Mouse (Mus musculus): ENCODE data around the gene Pax3. TPM values are rescaled to one million over a fixed set of nuclear protein-coding genes. Genes with fewer than 3 reads are reported as not detected.

Pax3 gene
- polyA plus RNA-seq, 1 experiment = 0.37 TPM

- TF ChIP-seq CTCF (IDR thresholded peaks at IDR 0.05; ENCODE audit: control insufficient read depth, insufficient read depth, insufficient replicate concordance, low read depth, low read length) = no peak
- TF ChIP-seq POLR2A (IDR thresholded peaks at IDR 0.05; ENCODE audit: control insufficient read depth, low read depth, low read length) = no peak
- Histone ChIP-seq H3K27ac (ENCODE audit: control insufficient read depth, insufficient read depth, low read depth, low read length) (no peak overlapping the region), H3K36me3 (ENCODE audit: control insufficient read depth, insufficient read depth, low read length) (no peaks in the 10 kb centered on the region), H3K4me1 (ENCODE audit: control insufficient read depth, insufficient read depth, low read length) (peaks cover 16% of the 10 kb centered on the region), H3K4me3 (ENCODE audit: control insufficient read depth, low read depth, low read length) (peak overlapping the region; percentile 47), H3K27me3 (ENCODE audit: control insufficient read depth, insufficient read depth, low read length) (peaks cover 2% of the 10 kb centered on the region)
Observed at GRCm38 (mm10) chr1:78217151-78218034, 20.5 kb upstream of the Pax3 start.

- no peak for TF ChIP-seq POLR2A (IDR thresholded peaks at IDR 0.05; ENCODE audit: control insufficient read depth, low read depth, low read length)
- no peak for TF ChIP-seq CTCF (IDR thresholded peaks at IDR 0.05; ENCODE audit: control insufficient read depth, insufficient read depth, insufficient replicate concordance, low read depth, low read length)
- no peak overlapping the region for H3K27ac ChIP-seq (ENCODE audit: control insufficient read depth, insufficient read depth, low read depth, low read length)
Observed at GRCm38 (mm10) chr1:78216509-78217141, 19.7 kb upstream of the Pax3 start.

GRCm38 (mm10) chr1:78215749-78216508 lies 19.0 kb upstream of the Pax3 start:
- Histone ChIP-seq H3K4me3 (ENCODE audit: control insufficient read depth, low read depth, low read length) (peak overlapping the region; percentile 3), H3K36me3 (ENCODE audit: control insufficient read depth, insufficient read depth, low read length) (no peaks in the 10 kb centered on the region), H3K27ac (ENCODE audit: control insufficient read depth, insufficient read depth, low read depth, low read length) (no peak overlapping the region), H3K27me3 (ENCODE audit: control insufficient read depth, insufficient read depth, low read length) (peaks cover 2% of the 10 kb centered on the region), H3K4me1 (ENCODE audit: control insufficient read depth, insufficient read depth, low read length) (peaks cover 16% of the 10 kb centered on the region)
- no peak for TF ChIP-seq CTCF (IDR thresholded peaks at IDR 0.05; ENCODE audit: control insufficient read depth, insufficient read depth, insufficient replicate concordance, low read depth, low read length)
- TF ChIP-seq POLR2A (IDR thresholded peaks at IDR 0.05; ENCODE audit: control insufficient read depth, low read depth, low read length) = no peak

More at GRCm38 (mm10) chr1:78216509-78217141, 19.7 kb upstream of the Pax3 start:
- Histone ChIP-seq H3K27me3 (ENCODE audit: control insufficient read depth, insufficient read depth, low read length) (peaks cover 2% of the 10 kb centered on the region), H3K36me3 (ENCODE audit: control insufficient read depth, insufficient read depth, low read length) (no peaks in the 10 kb centered on the region), H3K4me1 (ENCODE audit: control insufficient read depth, insufficient read depth, low read length) (peaks cover 16% of the 10 kb centered on the region), H3K4me3 (ENCODE audit: control insufficient read depth, low read depth, low read length) (peak overlapping the region; percentile 27; the same call in 1 of the 2 replicates)

GRCm38 (mm10) chr1:78211041-78211440 lies 14.1 kb upstream of the Pax3 start:
- H3K27me3 ChIP-seq (ENCODE audit: control insufficient read depth, insufficient read depth, low read length) = no peaks in the 10 kb centered on the region
- TF ChIP-seq CTCF (IDR thresholded peaks at IDR 0.05; ENCODE audit: control insufficient read depth, insufficient read depth, insufficient replicate concordance, low read depth, low read length) = no peak
- no peak for TF ChIP-seq POLR2A (IDR thresholded peaks at IDR 0.05; ENCODE audit: control insufficient read depth, low read depth, low read length)

GRCm38 (mm10) chr1:78210568-78210967 lies 13.6 kb upstream of the Pax3 start:
- Histone ChIP-seq H3K36me3 (ENCODE audit: control insufficient read depth, insufficient read depth, low read length) (no peaks in the 10 kb centered on the region), H3K27me3 (ENCODE audit: control insufficient read depth, insufficient read depth, low read length) (no peaks in the 10 kb centered on the region), H3K4me1 (ENCODE audit: control insufficient read depth, insufficient read depth, low read length) (no peaks in the 10 kb centered on the region), H3K27ac (ENCODE audit: control insufficient read depth, insufficient read depth, low read depth, low read length) (no peak overlapping the region), H3K4me3 (ENCODE audit: control insufficient read depth, low read depth, low read length) (no peak overlapping the region)
- TF ChIP-seq POLR2A (IDR thresholded peaks at IDR 0.05; ENCODE audit: control insufficient read depth, low read depth, low read length) = no peak
- TF ChIP-seq CTCF (IDR thresholded peaks at IDR 0.05; ENCODE audit: control insufficient read depth, insufficient read depth, insufficient replicate concordance, low read depth, low read length) = no peak

More at GRCm38 (mm10) chr1:78211041-78211440, 14.1 kb upstream of the Pax3 start:
- Histone ChIP-seq H3K27ac (ENCODE audit: control insufficient read depth, insufficient read depth, low read depth, low read length) (no peak overlapping the region), H3K36me3 (ENCODE audit: control insufficient read depth, insufficient read depth, low read length) (no peaks in the 10 kb centered on the region), H3K4me3 (ENCODE audit: control insufficient read depth, low read depth, low read length) (no peak overlapping the region), H3K4me1 (ENCODE audit: control insufficient read depth, insufficient read depth, low read length) (0 out of 2 replicates have a peak, but pooled peaks cover under 1% of the 10 kb centered on the region)

- Histone ChIP-seq H3K4me1 (ENCODE audit: control insufficient read depth, insufficient read depth, low read length) (peaks cover 1% of the 10 kb centered on the region; the same call in 1 of the 2 replicates), H3K27me3 (ENCODE audit: control insufficient read depth, insufficient read depth, low read length) (no peaks in the 10 kb centered on the region), H3K4me3 (ENCODE audit: control insufficient read depth, low read depth, low read length) (no peak overlapping the region), H3K36me3 (ENCODE audit: control insufficient read depth, insufficient read depth, low read length) (no peaks in the 10 kb centered on the region), H3K27ac (ENCODE audit: control insufficient read depth, insufficient read depth, low read depth, low read length) (no peak overlapping the region)
- no peak for TF ChIP-seq POLR2A (IDR thresholded peaks at IDR 0.05; ENCODE audit: control insufficient read depth, low read depth, low read length)
- TF ChIP-seq CTCF (IDR thresholded peaks at IDR 0.05; ENCODE audit: control insufficient read depth, insufficient read depth, insufficient replicate concordance, low read depth, low read length) = no peak
Observed at GRCm38 (mm10) chr1:78208281-78208814, 11.4 kb upstream of the Pax3 start.

All from testis, adult 2 months (tissue).